ENCODE assay signal across 14 mouse cellular contexts in genomic region chr9:68759324-68759723, GRCm38 (mm10).
DNase-seq lines count a peak whose midpoint lies in the region; ATAC-seq and TF ChIP-seq lines count a peak whose summit lies in the region.
"Had no signal": no experiment of that assay in that cellular context is flagged by ENCODE, and none has a peak within 500 bp of the region (broad histone marks: within the 10 kb centered on the region; RNA-seq: fewer than 3 reads in every experiment).

No protein-coding gene starts in this region.

- DNase-seq in cerebellum, adult 2 months: no peak
- no peak for DNase-seq in kidney, postnatal 0 days (ENCODE audit: low spot score)
- DNase-seq in kidney, postnatal 14 days: no peak
- DNase-seq in midbrain, postnatal 0 days (ENCODE audit: low spot score): peak; percentile 51
- DNase-seq in Muller cell, postnatal 12 days (ENCODE audit: inconsistent ontology term): no peak
- no peak for DNase-seq in forebrain, embryonic 10.5 days (ENCODE audit: extremely low spot score, low spot score)
- DNase-seq: adrenal gland, adult 2 months; cerebellum, postnatal 36 days; heart, adult 18-20 months; kidney, adult 18-20 months had no signal

- WGBS in cerebellum, adult 2 months: 89% methylated on average over 8 of the region's 8 CpGs
- 88% methylated on average over 8 of the region's 8 CpGs for WGBS in kidney, postnatal 0 days
- WGBS in midbrain, postnatal 0 days: 67% methylated on average over 8 of the region's 8 CpGs
- WGBS in midbrain, embryonic 13.5 days: 71% methylated on average over 8 of the region's 8 CpGs
- WGBS in forebrain, embryonic 10.5 days: 71% methylated on average over 8 of the region's 8 CpGs

- no peak for TF ChIP-seq POLR2A in cerebellum, adult 2 months (IDR thresholded peaks at IDR 0.05; ENCODE audit: borderline replicate concordance, insufficient read depth, low read length)

- no peak overlapping the region for H3K4me3 ChIP-seq in cerebellum, adult 2 months (replicated peaks; ENCODE audit: insufficient read depth, low read depth, low read length)
- no peak overlapping the region for H3K4me3 ChIP-seq in kidney, postnatal 0 days (replicated peaks; ENCODE audit: low read depth, low read length)
- no peak overlapping the region for H3K4me3 ChIP-seq in midbrain, postnatal 0 days (ENCODE audit: low read depth, low read length)
- H3K4me3 ChIP-seq in midbrain, embryonic 13.5 days (replicated peaks): no peak overlapping the region
- H3K4me3 ChIP-seq in forebrain, embryonic 10.5 days: no peak overlapping the region
- H3K4me3 ChIP-seq: erythroblast, embryonic 14.5 days; midbrain, embryonic 10.5 days had no signal

- H3K27me3 ChIP-seq in cerebellum, adult 2 months (ENCODE audit: control insufficient read depth, insufficient read depth, low read length): no peaks in the 10 kb centered on the region
- no peaks in the 10 kb centered on the region for H3K27me3 ChIP-seq in kidney, postnatal 0 days (ENCODE audit: insufficient read depth, low read length)
- H3K27me3 ChIP-seq in midbrain, postnatal 0 days (ENCODE audit: insufficient read depth, low read length): no peaks in the 10 kb centered on the region
- no peaks in the 10 kb centered on the region for H3K27me3 ChIP-seq in midbrain, embryonic 13.5 days
- H3K27me3 ChIP-seq in forebrain, embryonic 10.5 days (ENCODE audit: poor library complexity, severe bottlenecking): no peaks in the 10 kb centered on the region

- TF ChIP-seq CTCF in cerebellum, adult 2 months (IDR thresholded peaks at IDR 0.05; ENCODE audit: borderline replicate concordance, insufficient read depth, low read depth, low read length): peak; percentile 37; the same call in 1 of the 2 replicates
- peak; percentile 58 for TF ChIP-seq CTCF in kidney, postnatal 0 days (IDR thresholded peaks at IDR 0.05; ENCODE audit: low read depth)
- TF ChIP-seq CTCF in midbrain, postnatal 0 days (IDR thresholded peaks at IDR 0.05): peak; percentile 65

- no peak overlapping the region for H3K4me2 ChIP-seq in kidney, postnatal 0 days (ENCODE audit: low read length)
- H3K4me2 ChIP-seq in midbrain, postnatal 0 days (ENCODE audit: low read depth, low read length, poor library complexity, severe bottlenecking): no peak overlapping the region
- no peak overlapping the region for H3K4me2 ChIP-seq in midbrain, embryonic 13.5 days (replicated peaks)

- no peak for ATAC-seq in cerebellum, adult (ENCODE audit: insufficient number of reproducible peaks, low FRiP score, low TSS enrichment)
- ATAC-seq in kidney, postnatal 0 days (replicated peaks; ENCODE audit: low FRiP score, low read depth): no peak
- ATAC-seq in midbrain, postnatal 0 days (ENCODE audit: low FRiP score): no peak
- ATAC-seq in midbrain, embryonic 13.5 days: no peak

- peaks cover 16% of the 10 kb centered on the region for H3K4me1 ChIP-seq in cerebellum, adult 2 months (ENCODE audit: control insufficient read depth, insufficient read depth, low read length)
- no peaks in the 10 kb centered on the region for H3K4me1 ChIP-seq in kidney, postnatal 0 days (replicated peaks; ENCODE audit: insufficient read depth, low read length)
- peaks cover 9% of the 10 kb centered on the region; the same call in 1 of the 2 replicates for H3K4me1 ChIP-seq in midbrain, postnatal 0 days (ENCODE audit: insufficient read depth, low read length)
- H3K4me1 ChIP-seq in midbrain, embryonic 13.5 days (replicated peaks): peaks cover 42% of the 10 kb centered on the region
- peaks cover 60% of the 10 kb centered on the region for H3K4me1 ChIP-seq in forebrain, embryonic 10.5 days

- H3K27ac ChIP-seq in cerebellum, adult 2 months (ENCODE audit: insufficient read depth, low read length): no peak overlapping the region
- H3K27ac ChIP-seq in kidney, postnatal 0 days: no peak overlapping the region
- H3K27ac ChIP-seq in midbrain, postnatal 0 days (ENCODE audit: low read depth, low read length): no peak overlapping the region
- no peak overlapping the region for H3K27ac ChIP-seq in midbrain, embryonic 13.5 days
- H3K27ac ChIP-seq in forebrain, embryonic 10.5 days: no peak overlapping the region
- H3K27ac ChIP-seq: midbrain, embryonic 10.5 days had no signal

- no peaks in the 10 kb centered on the region for H3K36me3 ChIP-seq in kidney, postnatal 0 days (ENCODE audit: insufficient read depth, low read length)
- H3K36me3 ChIP-seq in midbrain, postnatal 0 days (ENCODE audit: insufficient read depth, low read length): no peaks in the 10 kb centered on the region
- no peaks in the 10 kb centered on the region for H3K36me3 ChIP-seq in midbrain, embryonic 13.5 days
- no peaks in the 10 kb centered on the region for H3K36me3 ChIP-seq in forebrain, embryonic 10.5 days (replicated peaks)
- H3K36me3 ChIP-seq: midbrain, embryonic 10.5 days had no signal

- no peaks in the 10 kb centered on the region for H3K9me3 ChIP-seq in kidney, postnatal 0 days (replicated peaks; ENCODE audit: low read length)
- no peaks in the 10 kb centered on the region for H3K9me3 ChIP-seq in midbrain, postnatal 0 days (ENCODE audit: low read length)
- peaks cover 4% of the 10 kb centered on the region; the same call in 1 of the 2 replicates for H3K9me3 ChIP-seq in midbrain, embryonic 13.5 days
- H3K9me3 ChIP-seq in forebrain, embryonic 10.5 days: no peaks in the 10 kb centered on the region
- H3K9me3 ChIP-seq: midbrain, embryonic 10.5 days had no signal

- no peak overlapping the region for H3K9ac ChIP-seq in kidney, postnatal 0 days (ENCODE audit: low read depth, low read length)
- no peak overlapping the region for H3K9ac ChIP-seq in midbrain, postnatal 0 days (replicated peaks; ENCODE audit: low read length, poor library complexity, severe bottlenecking)
- H3K9ac ChIP-seq in midbrain, embryonic 13.5 days (replicated peaks): no peak overlapping the region
